Mouse (Mus musculus) bone marrow, adult 2 months (tissue): Measurements from ENCODE around the gene Slc35b4.

ENCODE experiments used
- CTCF ChIP-seq: fragments of 200-500 bp; IDR thresholded peaks from 2 replicates; pipeline ENCODE4 v1.5.1; 2011; ENCODE audit warnings: low read length, control low read depth; ENCODE audit not compliant: control insufficient read depth, insufficient read depth
- POLR2A ChIP-seq: fragments of 200-500 bp; IDR thresholded peaks from 2 replicates; pipeline ENCODE4 v1.6.1; 2011; ENCODE audit warnings: low read depth, mild to moderate bottlenecking, control low read depth, low read length, borderline replicate concordance; ENCODE audit not compliant: control insufficient read depth

- no peak for TF ChIP-seq CTCF
- TF ChIP-seq POLR2A: no peak
Measured at GRCm38 (mm10) chr6:34148021-34148420, 28.9 kb downstream of the Slc35b4 start.
